Mouse (Mus musculus): Measurements from ENCODE around the gene Mthfd1l. TPM values are rescaled to one million over a fixed set of nuclear protein-coding genes. Genes with fewer than 3 reads are reported as not detected.
"Not testable (repeated sequence)": the region's sequence is repeated elsewhere in the genome, so short reads cannot be mapped to it uniquely, and the experiment has no call there.

The Mthfd1l gene
- total and polyA plus RNA-seq, 2 experiments from 2014 or later = 2.8 to 3.0 TPM

GRCm38 (mm10) chr10:4200546-4201104, 227.7 kb downstream of the Mthfd1l start:
- Histone ChIP-seq H3K36me3 (replicated peaks; ENCODE audit: control insufficient read depth, insufficient read depth, low read length) (no peaks in the 10 kb centered on the region), H3K4me2 (ENCODE audit: low read depth, low read length) (no peak overlapping the region), H3K27ac (ENCODE audit: low read depth) (no peak overlapping the region), H3K4me3 (ENCODE audit: low read depth, low read length) (no peak overlapping the region), H3K27me3 (ENCODE audit: control insufficient read depth, insufficient read depth, low read length) (no peaks in the 10 kb centered on the region), H3K9ac (replicated peaks; ENCODE audit: low read depth, low read length) (no peak overlapping the region), H3K4me1 (ENCODE audit: control insufficient read depth, insufficient read depth) (no peaks in the 10 kb centered on the region), H3K9me3 (replicated peaks; ENCODE audit: control insufficient read depth, low read length) (no peaks in the 10 kb centered on the region)
- 85% methylated on average over 5 of the region's 5 CpGs for WGBS
- ATAC-seq (ENCODE audit: insufficient read depth, low read depth) (no peak), DNase-seq (ENCODE audit: low spot score) (no peak)
- TF ChIP-seq EP300 (IDR thresholded peaks at IDR 0.05; ENCODE audit: low read depth) = no peak
- no peak for TF ChIP-seq CTCF (IDR thresholded peaks at IDR 0.05; ENCODE audit: low read depth)

- TF ChIP-seq CTCF (IDR thresholded peaks at IDR 0.05; ENCODE audit: low read depth) = no peak
- TF ChIP-seq EP300 (IDR thresholded peaks at IDR 0.05; ENCODE audit: low read depth) = no peak
- ATAC-seq (ENCODE audit: insufficient read depth, low read depth) (no peak), DNase-seq (ENCODE audit: low spot score) (no peak)
- H3K27ac ChIP-seq (ENCODE audit: low read depth) = no peak overlapping the region
- no peak overlapping the region for H3K4me2 ChIP-seq (ENCODE audit: low read depth, low read length)
- no peaks in the 10 kb centered on the region for H3K9me3 ChIP-seq (replicated peaks; ENCODE audit: control insufficient read depth, low read length)
- no peaks in the 10 kb centered on the region for H3K27me3 ChIP-seq (ENCODE audit: control insufficient read depth, insufficient read depth, low read length)
- no peaks in the 10 kb centered on the region for H3K36me3 ChIP-seq (replicated peaks; ENCODE audit: control insufficient read depth, insufficient read depth, low read length)
- WGBS = 92% methylated on average over 4 of the region's 4 CpGs
- no peaks in the 10 kb centered on the region for H3K4me1 ChIP-seq (ENCODE audit: control insufficient read depth, insufficient read depth)
- no peak overlapping the region for H3K9ac ChIP-seq (replicated peaks; ENCODE audit: low read depth, low read length)
- H3K4me3 ChIP-seq (ENCODE audit: low read depth, low read length) = no peak overlapping the region
Observed at GRCm38 (mm10) chr10:4201141-4201540, 228.2 kb downstream of the Mthfd1l start.

- ATAC-seq (ENCODE audit: insufficient read depth, low read depth); H3K27ac ChIP-seq (ENCODE audit: low read depth); H3K4me3 ChIP-seq (ENCODE audit: low read depth, low read length); H3K9me3 ChIP-seq (replicated peaks; ENCODE audit: control insufficient read depth, low read length); H3K36me3 ChIP-seq (replicated peaks; ENCODE audit: control insufficient read depth, insufficient read depth, low read length); H3K27me3 ChIP-seq (ENCODE audit: control insufficient read depth, insufficient read depth, low read length); H3K4me2 ChIP-seq (ENCODE audit: low read depth, low read length); H3K4me1 ChIP-seq (ENCODE audit: control insufficient read depth, insufficient read depth); H3K9ac ChIP-seq (replicated peaks; ENCODE audit: low read depth, low read length); DNase-seq (ENCODE audit: low spot score): not testable (repeated sequence)
- 45% methylated on average over 5 of the region's 6 CpGs for WGBS
Observed at GRCm38 (mm10) chr10:4203651-4204050, 230.7 kb downstream of the Mthfd1l start.

- no peaks in the 10 kb centered on the region for H3K36me3 ChIP-seq (replicated peaks; ENCODE audit: control insufficient read depth, insufficient read depth, low read length)
- no peak for DNase-seq (ENCODE audit: low spot score)
- peaks cover 8% of the 10 kb centered on the region; the same call in 1 of the 2 replicates for H3K27me3 ChIP-seq (ENCODE audit: control insufficient read depth, insufficient read depth, low read length)
- ATAC-seq (ENCODE audit: insufficient read depth, low read depth) = no peak
- TF ChIP-seq EP300 (IDR thresholded peaks at IDR 0.05; ENCODE audit: low read depth) (no peak), CTCF (IDR thresholded peaks at IDR 0.05; ENCODE audit: low read depth) (no peak)
- no peaks in the 10 kb centered on the region for H3K4me1 ChIP-seq (ENCODE audit: control insufficient read depth, insufficient read depth)
- H3K4me2 ChIP-seq (ENCODE audit: low read depth, low read length) = no peak overlapping the region
- peaks cover 4% of the 10 kb centered on the region; the same call in 1 of the 2 replicates for H3K9me3 ChIP-seq (replicated peaks; ENCODE audit: control insufficient read depth, low read length)
- H3K9ac ChIP-seq (replicated peaks; ENCODE audit: low read depth, low read length) = no peak overlapping the region
- 76% methylated on average over 15 of the region's 15 CpGs for WGBS
- H3K4me3 ChIP-seq (ENCODE audit: low read depth, low read length) = no peak overlapping the region
- H3K27ac ChIP-seq (ENCODE audit: low read depth) = no peak overlapping the region
Observed at GRCm38 (mm10) chr10:4209040-4209439, 236.1 kb downstream of the Mthfd1l start.

- TF ChIP-seq EP300 (IDR thresholded peaks at IDR 0.05; ENCODE audit: low read depth) = no peak
- TF ChIP-seq CTCF (IDR thresholded peaks at IDR 0.05; ENCODE audit: low read depth) = no peak
- Histone ChIP-seq H3K9ac (replicated peaks; ENCODE audit: low read depth, low read length) (no peak overlapping the region; the same call in 1 of the 2 replicates), H3K4me3 (ENCODE audit: low read depth, low read length) (peak overlapping the region; percentile 30), H3K36me3 (replicated peaks; ENCODE audit: control insufficient read depth, insufficient read depth, low read length) (no peaks in the 10 kb centered on the region), H3K27me3 (ENCODE audit: control insufficient read depth, insufficient read depth, low read length) (peaks cover 8% of the 10 kb centered on the region; the same call in 1 of the 2 replicates), H3K4me1 (ENCODE audit: control insufficient read depth, insufficient read depth) (no peaks in the 10 kb centered on the region), H3K27ac (ENCODE audit: low read depth) (no peak overlapping the region), H3K9me3 (replicated peaks; ENCODE audit: control insufficient read depth, low read length) (peaks cover 4% of the 10 kb centered on the region; the same call in 1 of the 2 replicates), H3K4me2 (ENCODE audit: low read depth, low read length) (peak overlapping the region; percentile 60)
- DNase-seq (ENCODE audit: low spot score) = no peak
- no peak for ATAC-seq (ENCODE audit: insufficient read depth, low read depth)
- 24% methylated on average over 24 of the region's 24 CpGs for WGBS
Observed at GRCm38 (mm10) chr10:4210313-4211066, 237.6 kb downstream of the Mthfd1l start.
